10 mouse cellular contexts compared by ENCODE assay signal in the genomic region with DNA sequence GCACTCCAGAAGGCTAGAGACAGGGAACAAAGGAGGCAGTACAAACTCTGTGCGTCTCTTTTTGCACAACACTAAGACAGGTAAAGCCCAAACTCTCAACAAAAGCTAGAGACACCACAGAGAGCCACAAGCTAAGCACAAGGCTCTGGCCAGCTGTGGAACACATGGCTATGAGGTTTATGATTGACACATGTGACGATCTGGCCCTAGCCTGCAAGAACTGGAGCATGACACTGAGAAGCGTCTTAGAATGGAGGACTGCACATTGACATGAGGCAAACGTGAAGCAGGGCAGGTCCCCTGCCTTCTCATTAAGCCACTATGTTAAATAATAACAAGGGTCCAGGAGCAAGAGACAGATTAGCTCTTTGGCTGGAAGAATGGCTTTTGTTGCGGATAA. TPM values are rescaled to one million over a fixed set of nuclear protein-coding genes. Genes with fewer than 3 reads are reported as not detected.
DNase-seq lines count a peak whose midpoint lies in the region; ATAC-seq and TF ChIP-seq lines count a peak whose summit lies in the region.
"Had no signal": no experiment of that assay in that cellular context is flagged by ENCODE, and none has a peak within 500 bp of the region (broad histone marks: within the 10 kb centered on the region; RNA-seq: fewer than 3 reads in every experiment).

No protein-coding gene starts in this region.

- intact Hi-C loops in gastrocnemius, adult 2 months (cut with DNase I): loop anchor here (5.0 kb wide), 1 partner anchor 70 kb away; no protein-coding TSS in a partner anchor
- intact Hi-C loops in gastrocnemius, postnatal 36 days (cut with DNase I): loop anchor here (5.0 kb wide), 2 partner anchors 65 to 125 kb away; a partner anchor contains a TSS
- intact Hi-C loops in left cerebral cortex, adult 2 months (cut with DNase I): loop anchor here (5.0 kb wide), 1 partner anchor 140 kb away; no protein-coding TSS in a partner anchor
- intact Hi-C loops in left cerebral cortex, postnatal 10 days (cut with DNase I): no loop called here

- H3K4me2 ChIP-seq in midbrain, embryonic 11.5 days: peak overlapping the region; percentile 75

- 34% methylated on average over 5 of the region's 5 CpGs for WGBS in midbrain, embryonic 11.5 days

- H3K27ac ChIP-seq in gastrocnemius, adult 2 months: peak overlapping the region; percentile 91
- H3K27ac ChIP-seq in midbrain, embryonic 11.5 days (ENCODE audit: low read depth, low read length): no peak overlapping the region
- no peak overlapping the region for H3K27ac ChIP-seq in left cerebral cortex, adult 2 months
- H3K27ac ChIP-seq: macrophage had no signal

- H3K9me3 ChIP-seq in midbrain, embryonic 11.5 days (ENCODE audit: control insufficient read depth, low read length): no peaks in the 10 kb centered on the region

- no peak overlapping the region; the same call in 1 of the 2 replicates for H3K9ac ChIP-seq in midbrain, embryonic 11.5 days (ENCODE audit: low read length)

- no peak for ATAC-seq in midbrain, embryonic 11.5 days (ENCODE audit: low FRiP score)
- no peak for ATAC-seq in erythroblast, adult 5-6 weeks (replicated peaks; ENCODE audit: low FRiP score, poor library complexity, severe bottlenecking)

- no peaks in the 10 kb centered on the region for H3K36me3 ChIP-seq in midbrain, embryonic 11.5 days (ENCODE audit: control insufficient read depth, insufficient read depth, low read length)

- H3K4me1 ChIP-seq in midbrain, embryonic 11.5 days (ENCODE audit: control insufficient read depth, insufficient read depth, low read length): peaks cover 51% of the 10 kb centered on the region

- DNase-seq in gastrocnemius, adult 2 months: no peak
- DNase-seq in gastrocnemius, postnatal 36 days: no peak
- DNase-seq in NIH3T3 (ENCODE audit: low read depth): peak; percentile 31
- DNase-seq in induced T-regulatory cell, adult 2 months (ENCODE audit: low read depth): peak; percentile 16
- DNase-seq in midbrain, embryonic 11.5 days (ENCODE audit: low spot score, missing footprints): peak; percentile 85
- no peak for DNase-seq in left cerebral cortex, adult 2 months (ENCODE audit: extremely low spot score in 1 of 2, low spot score in 2 of 2)
- DNase-seq in left cerebral cortex, postnatal 10 days (ENCODE audit: extremely low spot score in 1 of 2, low spot score in 2 of 2): no peak
- DNase-seq: adrenal gland, postnatal 10 days had no signal

- no peak for TF ChIP-seq CTCF in gastrocnemius, adult 2 months (IDR thresholded peaks at IDR 0.05)
- TF ChIP-seq CTCF in left cerebral cortex, adult 2 months (IDR thresholded peaks at IDR 0.05): no peak

- H3K27me3 ChIP-seq in midbrain, embryonic 11.5 days (ENCODE audit: control insufficient read depth, insufficient read depth, low read length): no peaks in the 10 kb centered on the region

- H3K4me3 ChIP-seq in gastrocnemius, adult 2 months: peak overlapping the region; percentile 92
- H3K4me3 ChIP-seq in midbrain, embryonic 11.5 days (ENCODE audit: low read depth, low read length): no peak overlapping the region; the same call in 1 of the 2 replicates
- H3K4me3 ChIP-seq in left cerebral cortex, adult 2 months: no peak overlapping the region

RNA-seq across cellular contexts. Expression of a gene that starts 1.8 kb away (rescaled TPM):
- total RNA-seq in gastrocnemius, adult 2 months (2021): 1 to 10 TPM; 2.6 to 3.4 TPM
- total RNA-seq in gastrocnemius, postnatal 36 days (2021): 1 to 10 TPM; 2.7 to 3.9 TPM
- 6.1 and 6.4 TPM in 2 replicates for polyA plus RNA-seq in midbrain, embryonic 11.5 days (2014; fragmentation: Nextera tagmentation; extraction: Ambion mirVana)
- 1 to 10 TPM; 1.0 to 1.3 TPM for total RNA-seq in left cerebral cortex, adult 2 months (2021)
- total RNA-seq in left cerebral cortex, postnatal 10 days (2021): 1 to 10 TPM; 2.5 to 2.9 TPM
- total RNA-seq in erythroblast, adult 5-6 weeks (2015; ENCODE audit: low replicate concordance): 1.0 and 1.7 TPM in 2 replicates
- 0.34 and 0.42 TPM in 2 replicates for total RNA-seq in erythroblast, adult 5-6 weeks (2017; ENCODE audit: low replicate concordance)

Comparison
In these comparisons a context has a peak if more than half of its experiments do, and no peak if none do; other contexts are left out.
1. DNase-seq: peak in NIH3T3 (single experiment), induced T-regulatory cell, adult 2 months (single experiment) and midbrain, embryonic 11.5 days (single experiment); none in gastrocnemius, adult 2 months (single experiment), gastrocnemius, postnatal 36 days (0 of 2), left cerebral cortex, adult 2 months (0 of 2) and left cerebral cortex, postnatal 10 days (0 of 2).